Mouse (Mus musculus) heart, adult 2 months (tissue): ENCODE measurements around the gene Sh3tc1.

Experiments used
- CTCF ChIP-seq: fragments of 200-600 bp; IDR thresholded peaks from 2 replicates; pipeline ENCODE4 v1.8.1; 2022; ENCODE audit warnings: antibody characterized with exemption, mild to moderate bottlenecking, moderate library complexity
- EP300 ChIP-seq: fragments of 200-500 bp; IDR thresholded peaks from 2 replicates; pipeline ENCODE4 v1.6.1; 2011; ENCODE audit warnings: low read depth, low read length, control low read depth; ENCODE audit not compliant: insufficient read depth
- POLR2A ChIP-seq: fragments of 200-500 bp; IDR thresholded peaks from 2 replicates; pipeline ENCODE4 v1.6.1; 2011; ENCODE audit warnings: mild to moderate bottlenecking, low read depth, low read length, control low read depth; ENCODE audit not compliant: insufficient read depth

GRCm38 (mm10) chr5:35757639-35758001 lies 17.8 kb upstream of the Sh3tc1 start, which contains the start of gene Ablim2:
- TF ChIP-seq POLR2A (0 out of 2 replicates have a peak, but pooled peaks have one; percentile 38), CTCF (peak; percentile 44), EP300 (no peak)
